ENCODE assay signal across 8 mouse cellular contexts in genomic region chr6:86599197-86599596, GRCm38 (mm10). TPM values are rescaled to one million over a fixed set of nuclear protein-coding genes. Genes with fewer than 3 reads are reported as not detected.
A peak's percentile ranks its signal among the peaks of the same experiment; 100 is the strongest.
DNase-seq lines count a peak whose midpoint lies in the region; ATAC-seq lines count a peak whose summit lies in the region.

No protein-coding gene starts in this region.

- no peaks in the 10 kb centered on the region for H3K9me3 ChIP-seq in intestine, embryonic 15.5 days
- H3K9me3 ChIP-seq in midbrain, embryonic 11.5 days (ENCODE audit: control insufficient read depth, low read length): no peaks in the 10 kb centered on the region

- no peak overlapping the region for H3K4me3 ChIP-seq in intestine, embryonic 15.5 days (replicated peaks)
- no peak overlapping the region for H3K4me3 ChIP-seq in midbrain, embryonic 11.5 days (ENCODE audit: low read depth, low read length)

- peaks cover 21% of the 10 kb centered on the region for H3K4me1 ChIP-seq in intestine, embryonic 15.5 days (replicated peaks)
- H3K4me1 ChIP-seq in midbrain, embryonic 11.5 days (ENCODE audit: control insufficient read depth, insufficient read depth, low read length): no peaks in the 10 kb centered on the region

- H3K27ac ChIP-seq in intestine, embryonic 15.5 days: no peak overlapping the region
- H3K27ac ChIP-seq in midbrain, embryonic 11.5 days (ENCODE audit: low read depth, low read length): no peak overlapping the region

- H3K4me2 ChIP-seq in intestine, embryonic 15.5 days (replicated peaks): no peak overlapping the region
- H3K4me2 ChIP-seq in midbrain, embryonic 11.5 days: no peak overlapping the region

- no peak overlapping the region for H3K9ac ChIP-seq in intestine, embryonic 15.5 days
- H3K9ac ChIP-seq in midbrain, embryonic 11.5 days (ENCODE audit: low read length): no peak overlapping the region

- no peaks in the 10 kb centered on the region for H3K36me3 ChIP-seq in intestine, embryonic 15.5 days
- H3K36me3 ChIP-seq in midbrain, embryonic 11.5 days (ENCODE audit: control insufficient read depth, insufficient read depth, low read length): no peaks in the 10 kb centered on the region

- 22% methylated on average over 4 of the region's 4 CpGs for WGBS in intestine, embryonic 15.5 days
- 24% methylated on average over 4 of the region's 4 CpGs for WGBS in midbrain, embryonic 11.5 days

- intact Hi-C loops in left cerebral cortex, postnatal 36 days (cut with DNase I): loop anchor here (5.0 kb wide), 3 partner anchors 37 to 63 kb away; no protein-coding TSS in a partner anchor

- ATAC-seq in common myeloid progenitor, adult 5-6 weeks (replicated peaks; ENCODE audit: low read depth, poor library complexity, severe bottlenecking): peak; percentile 42
- ATAC-seq in intestine, embryonic 15.5 days: 0 out of 2 replicates have a peak, but pooled peaks have one; percentile 18
- ATAC-seq in midbrain, embryonic 11.5 days (ENCODE audit: low FRiP score): peak; percentile 44

- peak; percentile 89 to 90 for DNase-seq in adrenal gland, adult 18-20 months (ENCODE audit: low spot score in 2 of 2)
- DNase-seq in gastrocnemius, adult 8-10 months (ENCODE audit: low spot score in 2 of 2): peak; percentile 71 to 73
- DNase-seq in left cerebral cortex, postnatal 36 days (ENCODE audit: low spot score in 2 of 2): peak; percentile 70 to 79
- DNase-seq in midbrain, embryonic 11.5 days (ENCODE audit: low spot score, missing footprints): peak; percentile 99
- peak; percentile 57 for DNase-seq in skeletal muscle tissue, adult 2 months (ENCODE audit: low read depth, low spot score)
- no peak for DNase-seq in Muller cell, postnatal 12 days (ENCODE audit: inconsistent ontology term)

- no peaks in the 10 kb centered on the region for H3K27me3 ChIP-seq in intestine, embryonic 15.5 days (replicated peaks)
- no peaks in the 10 kb centered on the region for H3K27me3 ChIP-seq in midbrain, embryonic 11.5 days (ENCODE audit: control insufficient read depth, insufficient read depth, low read length)

RNA-seq across cellular contexts. Expression of gene Asprv1, which starts 28.8 kb away (rescaled TPM):
- under 1 TPM in 1 of 2 experiments, not detected in 1; 0.32 TPM for total RNA-seq in adrenal gland, adult 18-20 months (2021)
- 0.55 TPM in 1 of 2 replicates, not detected in the other for total RNA-seq in common myeloid progenitor, adult 5-6 weeks (2017)
- not detected for total RNA-seq in gastrocnemius, adult 8-10 months (2022)
- 0.66 and 1.2 TPM in 2 replicates for polyA plus RNA-seq in intestine, embryonic 15.5 days (2015; fragmentation: Nextera tagmentation; extraction: Ambion mirVana)
- total RNA-seq in left cerebral cortex, postnatal 36 days (2021): 1 to 10 TPM in 1 of 2 experiments, under 1 TPM in 1; 0.86 to 2.4 TPM
- 0.37 and 0.68 TPM in 2 replicates for polyA plus RNA-seq in midbrain, embryonic 11.5 days (2014; fragmentation: Nextera tagmentation; extraction: Ambion mirVana)
